Mouse (Mus musculus) lung, postnatal 0 days (tissue): Measurements from ENCODE around the gene 2300009A05Rik.

Source experiments
- CTCF ChIP-seq: IDR thresholded peaks from 2 replicates; pipeline ENCODE4 v1.5.1; 2016; ENCODE audit warnings: antibody characterized with exemption, mild to moderate bottlenecking
- EP300 ChIP-seq: IDR thresholded peaks from 2 replicates; pipeline ENCODE4 v1.6.1; 2016; ENCODE audit warnings: antibody characterized with exemption, mild to moderate bottlenecking, control low read depth

DNA sequence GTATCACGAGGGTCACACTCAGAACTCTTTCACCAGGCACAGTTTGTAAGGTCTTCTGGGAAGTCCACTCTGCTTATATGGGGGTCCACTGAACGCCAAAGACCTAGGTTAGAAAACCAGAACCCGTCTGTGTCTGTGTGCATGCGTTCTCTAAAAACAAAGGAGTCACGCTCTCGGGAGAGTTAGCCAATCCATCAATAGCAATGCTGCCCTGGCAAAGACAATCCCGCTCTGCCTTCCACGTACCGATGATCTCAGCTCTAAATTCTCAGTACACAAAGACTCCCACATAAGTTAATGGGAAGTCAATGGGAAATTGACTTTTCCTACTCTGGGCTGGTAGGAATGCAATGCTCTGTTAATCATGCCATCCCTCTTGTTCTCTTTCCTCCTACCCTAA, 42.8 kb downstream of the 2300009A05Rik start:
- TF ChIP-seq CTCF: no peak
- TF ChIP-seq EP300: no peak
